Mouse (Mus musculus): ENCODE results near the gene Calm1.

GRCm38 (mm10) chr12:100166939-100167338, 32.3 kb upstream of the Calm1 start:
- TF ChIP-seq MAX (IDR thresholded peaks at IDR 0.05; ENCODE audit: low read depth) (no peak), POLR2A (IDR thresholded peaks at IDR 0.05; ENCODE audit: insufficient read length, low read depth) (no peak), TCF12 (IDR thresholded peaks at IDR 0.05; ENCODE audit: insufficient read depth, poor library complexity, severe bottlenecking) (no peak), MYOG (IDR thresholded peaks at IDR 0.05; ENCODE audit: control insufficient read depth in 1 of 3, insufficient read depth in 1 of 3, insufficient read length in 2 of 3, low read depth in 2 of 3) (no peak), CEBPB (IDR thresholded peaks at IDR 0.05; ENCODE audit: insufficient read depth, poor library complexity, severe bottlenecking) (no peak), POLR2AphosphoS2 (IDR thresholded peaks at IDR 0.05; ENCODE audit: insufficient read length, low read depth) (no peak)
